Mouse (Mus musculus) thymus, postnatal 14 days (tissue): ENCODE data around the gene Ccdc9.

ENCODE experiments used
- DNase-seq: peaks from one replicate; pipeline ENCODE4 v3.0.0; 2021

Ccdc9 gene

GRCm38 (mm10) chr7:16286026-16286961 is at the start of gene Ccdc9:
Gene Ccdc9 (minus strand): TSS chr7:16286795.
- peak; percentile 99 for DNase-seq

- no peak for DNase-seq
Observed at GRCm38 (mm10) chr7:16329146-16329545, 42.6 kb upstream of the Ccdc9 start.

- DNase-seq: no peak
Observed at GRCm38 (mm10) chr7:16326607-16326971, 40.0 kb upstream of the Ccdc9 start.

- DNase-seq: peak; percentile 65
Observed at GRCm38 (mm10) chr7:16325920-16326606, 39.5 kb upstream of the Ccdc9 start.

- no peak for DNase-seq
Observed at GRCm38 (mm10) chr7:16324661-16325060, 38.1 kb upstream of the Ccdc9 start.

GRCm38 (mm10) chr7:16320479-16320878 is 33.9 kb upstream of the Ccdc9 start:
- DNase-seq: no peak

GRCm38 (mm10) chr7:16319216-16319615 is 32.6 kb upstream of the Ccdc9 start:
- DNase-seq: no peak

GRCm38 (mm10) chr7:16317094-16317493 is 30.5 kb upstream of the Ccdc9 start:
- DNase-seq: no peak

- no peak for DNase-seq
Observed at GRCm38 (mm10) chr7:16315222-16315759, 28.7 kb upstream of the Ccdc9 start.

- no peak for DNase-seq
Observed at GRCm38 (mm10) chr7:16314221-16314775, 27.7 kb upstream of the Ccdc9 start.

- DNase-seq: peak; percentile 78
Observed at GRCm38 (mm10) chr7:16313481-16314220, 27.1 kb upstream of the Ccdc9 start.

- DNase-seq: peak; percentile 64
Observed at GRCm38 (mm10) chr7:16312672-16313311, 26.2 kb upstream of the Ccdc9 start.

- peak; percentile 30 for DNase-seq
Observed at GRCm38 (mm10) chr7:16312011-16312671, 25.5 kb upstream of the Ccdc9 start.

- DNase-seq: peak; percentile 20
Observed at GRCm38 (mm10) chr7:16311453-16312004, 24.9 kb upstream of the Ccdc9 start.

GRCm38 (mm10) chr7:16310521-16311452 is 24.2 kb upstream of the Ccdc9 start:
- DNase-seq: peak; percentile 64

GRCm38 (mm10) chr7:16310020-16310520 is 23.5 kb upstream of the Ccdc9 start:
- DNase-seq: peak; percentile 96

GRCm38 (mm10) chr7:16309318-16310019 is 22.9 kb upstream of the Ccdc9 start:
- DNase-seq: peak; percentile 97

- peak; percentile 24 for DNase-seq
Observed at GRCm38 (mm10) chr7:16308555-16309317, 22.1 kb upstream of the Ccdc9 start.
